Mouse (Mus musculus) forebrain, embryonic 16.5 days (tissue): Measurements from ENCODE around the gene Fam222a. TPM values are rescaled to one million over a fixed set of nuclear protein-coding genes. Genes with fewer than 3 reads are reported as not detected.

Source experiments
- ATAC-seq: fragments of 200-750 bp; cut with Nextera tagmentation; 2 replicates; pipeline ENCODE4 v1.8.0; 2017; ENCODE audit warnings: mild to moderate bottlenecking, moderate library complexity
- H3K27ac ChIP-seq: fragments of 300-500 bp; sonication (generic); 2 replicates; pipeline ENCODE4 v1.5.1; 2014; ENCODE audit warnings: low read length, control low read depth
- H3K27me3 ChIP-seq: fragments of 300-500 bp; sonication (generic); replicated peaks from 2 replicates; pipeline ENCODE4 v1.6.1; 2014; ENCODE audit warnings: low read length; ENCODE audit not compliant: control insufficient read depth, insufficient read depth
- H3K36me3 ChIP-seq: fragments of 300-500 bp; sonication (generic); 2 replicates; pipeline ENCODE4 v1.6.1; 2014; ENCODE audit not compliant: control insufficient read depth, insufficient read depth
- H3K4me1 ChIP-seq: fragments of 300-500 bp; sonication (generic); replicated peaks from 2 replicates; pipeline ENCODE4 v1.6.1; 2014; ENCODE audit warnings: low read length; ENCODE audit not compliant: control insufficient read depth, insufficient read depth
- H3K4me2 ChIP-seq: fragments of 300-500 bp; sonication (generic); 2 replicates; pipeline ENCODE4 v1.6.1; 2014; ENCODE audit warnings: mild to moderate bottlenecking, low read length, control low read depth
- H3K4me3 ChIP-seq: fragments of 300-500 bp; sonication (generic); replicated peaks from 2 replicates; pipeline ENCODE4 v1.5.1; 2014; ENCODE audit warnings: mild to moderate bottlenecking, low read length, control low read depth
- H3K9ac ChIP-seq: fragments of 300-500 bp; sonication (generic); replicated peaks from 2 replicates; pipeline ENCODE4 v1.6.1; 2014; ENCODE audit warnings: low read depth, low read length, control low read depth
- H3K9me3 ChIP-seq: fragments of 300-500 bp; sonication (generic); 2 replicates; pipeline ENCODE4 v1.6.1; 2016; ENCODE audit warnings: low read length; ENCODE audit not compliant: control insufficient read depth
- WGBS: fragments of 180-500 bp; shearing (Covaris S2); extraction: QIAGEN DNeasy Blood & Tissue Kit; methylation state at CpG from one replicate; pipeline ENCODE4 v1.1.7; 2014; 5-methylcytosine and 5-hydroxymethylcytosine counted together
- polyA plus RNA-seq: library from polyadenylated mRNA; unstranded; fragments of >200 nt; fragmentation: Nextera tagmentation; extraction: Ambion mirVana; gene quantifications from 2 replicates; pipeline ENCODE4 v1.2.1, GENCODE M21; 2015

The Fam222a gene
- polyA plus RNA-seq, 1 experiment from 2014 or later = 4.3 TPM

DNA sequence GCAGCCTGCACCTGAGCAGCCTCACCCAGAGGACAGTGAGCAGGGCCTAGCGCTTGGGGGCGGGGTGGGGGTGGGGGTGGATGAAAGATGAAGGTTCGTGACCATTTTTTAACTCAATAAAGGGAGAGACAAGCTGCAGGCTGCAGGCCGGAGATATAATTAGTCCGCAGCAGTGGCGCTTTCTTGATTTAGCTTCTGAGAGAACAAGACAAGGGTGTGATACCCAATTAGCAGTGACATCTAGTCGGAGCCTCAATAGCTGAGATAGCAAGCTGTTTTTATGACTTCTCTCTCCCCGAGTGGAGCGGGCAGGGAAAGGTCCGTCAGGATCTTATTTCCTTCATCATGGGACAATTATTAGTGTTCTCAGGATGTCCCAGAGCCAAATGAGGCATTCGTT, 7.2 kb downstream of the Fam222a start:
- H3K4me3 ChIP-seq = no peak overlapping the region
- no peak for ATAC-seq
- H3K9me3 ChIP-seq = no peaks in the 10 kb centered on the region
- H3K4me1 ChIP-seq = peaks cover 92% of the 10 kb centered on the region
- H3K36me3 ChIP-seq = no peaks in the 10 kb centered on the region
- WGBS = 15% methylated on average over 11 of the region's 11 CpGs
- H3K9ac ChIP-seq = no peak overlapping the region
- peak overlapping the region; percentile 34 for H3K4me2 ChIP-seq
- no peak overlapping the region for H3K27ac ChIP-seq
- peaks cover 32% of the 10 kb centered on the region for H3K27me3 ChIP-seq

DNA sequence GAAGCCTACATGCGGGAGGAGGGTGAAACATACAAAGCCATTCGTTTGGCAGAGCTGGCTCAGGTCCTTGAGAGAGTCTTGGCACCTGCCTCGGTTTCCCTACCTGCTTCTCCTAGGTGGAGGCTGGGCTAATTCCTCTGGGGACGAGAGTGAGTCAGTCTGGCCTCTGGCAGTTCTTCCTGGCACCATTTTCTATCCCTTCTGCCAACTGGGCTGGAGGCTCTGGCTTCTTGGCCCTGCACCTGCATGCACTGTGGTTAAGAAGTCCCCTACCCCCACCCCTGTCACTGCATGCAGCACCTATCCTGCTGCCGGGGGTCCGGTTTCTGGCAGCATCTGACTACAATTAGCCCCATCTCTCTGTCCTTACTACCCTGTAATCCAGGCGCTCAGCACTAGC, 7.7 kb downstream of the Fam222a start:
- no peaks in the 10 kb centered on the region for H3K36me3 ChIP-seq
- H3K9ac ChIP-seq = no peak overlapping the region
- H3K27me3 ChIP-seq = peaks cover 34% of the 10 kb centered on the region
- H3K4me3 ChIP-seq = no peak overlapping the region
- ATAC-seq = no peak
- peaks cover 88% of the 10 kb centered on the region for H3K4me1 ChIP-seq
- H3K9me3 ChIP-seq = no peaks in the 10 kb centered on the region
- H3K27ac ChIP-seq = no peak overlapping the region
- 50% methylated on average over 7 of the region's 7 CpGs for WGBS
- H3K4me2 ChIP-seq = peak overlapping the region; percentile 34

DNA sequence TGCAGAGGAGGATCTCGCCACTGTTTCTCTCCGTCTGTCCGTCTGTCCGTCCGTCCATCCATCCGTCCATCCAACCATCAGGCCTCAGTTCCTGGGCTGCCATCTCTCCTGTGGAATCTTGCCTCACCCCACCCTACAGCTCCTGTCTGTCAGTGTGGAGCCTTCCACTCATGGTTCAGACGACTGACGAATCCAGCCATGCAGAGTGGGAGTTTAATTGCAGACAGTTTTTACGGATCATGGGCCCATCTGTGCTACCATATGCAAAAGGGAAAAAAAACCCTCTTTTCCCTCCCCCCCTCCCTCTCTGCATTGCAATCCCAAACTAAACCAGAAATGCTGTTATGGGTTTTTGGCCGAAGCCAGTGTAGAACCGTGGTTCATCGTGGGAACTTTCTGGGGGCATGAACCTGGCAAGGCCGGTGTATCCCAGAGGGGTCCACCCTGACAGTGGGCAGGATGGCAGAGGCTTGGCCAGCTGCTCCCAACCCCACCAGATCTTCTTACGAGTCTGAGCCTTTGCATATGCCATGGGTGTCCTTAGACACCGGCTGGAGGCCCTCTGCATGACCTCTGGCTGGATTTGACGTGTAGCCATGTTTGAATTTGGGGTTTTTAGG, 8.3 kb downstream of the Fam222a start:
- Histone ChIP-seq H3K9ac (no peak overlapping the region), H3K27ac (no peak overlapping the region)

DNA sequence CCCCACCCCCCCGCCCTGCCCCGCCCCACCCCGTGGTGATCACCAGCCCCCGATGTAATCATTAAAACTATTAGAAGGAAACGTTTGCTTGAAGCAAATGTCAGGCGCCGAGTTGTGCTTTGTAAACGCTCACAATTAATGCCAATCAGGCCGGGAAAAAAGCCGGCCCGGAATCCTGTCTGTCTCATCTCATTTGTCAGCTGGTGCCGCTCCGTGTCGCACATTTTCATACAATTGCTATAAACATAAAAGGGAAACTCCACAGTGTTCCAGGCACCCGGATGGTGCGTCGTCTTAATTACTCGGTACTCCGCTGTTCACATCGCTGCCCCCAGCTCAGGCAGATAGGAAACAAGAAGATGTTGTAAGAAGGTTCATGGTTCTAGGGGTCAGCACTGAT, 10.5 kb downstream of the Fam222a start:
- Histone ChIP-seq H3K27ac (no peak overlapping the region), H3K9me3 (no peaks in the 10 kb centered on the region), H3K27me3 (peaks cover 32% of the 10 kb centered on the region), H3K9ac (no peak overlapping the region), H3K4me2 (no peak overlapping the region), H3K4me3 (no peak overlapping the region), H3K4me1 (peaks cover 72% of the 10 kb centered on the region), H3K36me3 (no peaks in the 10 kb centered on the region)
- 16% methylated on average over 20 of the region's 20 CpGs for WGBS
- peak; percentile 32; the same call in 1 of the 2 replicates for ATAC-seq

More for the DNA sequence above, 8.3 kb downstream of the Fam222a start:
- peak; percentile 45; the same call in 1 of the 2 replicates for ATAC-seq
- WGBS = 67% methylated on average over 16 of the region's 16 CpGs
- Histone ChIP-seq H3K9me3 (no peaks in the 10 kb centered on the region), H3K4me1 (peaks cover 86% of the 10 kb centered on the region), H3K4me2 (peak overlapping the region; percentile 13; the same call in 1 of the 2 replicates), H3K36me3 (no peaks in the 10 kb centered on the region), H3K4me3 (no peak overlapping the region), H3K27me3 (peaks cover 31% of the 10 kb centered on the region)

DNA sequence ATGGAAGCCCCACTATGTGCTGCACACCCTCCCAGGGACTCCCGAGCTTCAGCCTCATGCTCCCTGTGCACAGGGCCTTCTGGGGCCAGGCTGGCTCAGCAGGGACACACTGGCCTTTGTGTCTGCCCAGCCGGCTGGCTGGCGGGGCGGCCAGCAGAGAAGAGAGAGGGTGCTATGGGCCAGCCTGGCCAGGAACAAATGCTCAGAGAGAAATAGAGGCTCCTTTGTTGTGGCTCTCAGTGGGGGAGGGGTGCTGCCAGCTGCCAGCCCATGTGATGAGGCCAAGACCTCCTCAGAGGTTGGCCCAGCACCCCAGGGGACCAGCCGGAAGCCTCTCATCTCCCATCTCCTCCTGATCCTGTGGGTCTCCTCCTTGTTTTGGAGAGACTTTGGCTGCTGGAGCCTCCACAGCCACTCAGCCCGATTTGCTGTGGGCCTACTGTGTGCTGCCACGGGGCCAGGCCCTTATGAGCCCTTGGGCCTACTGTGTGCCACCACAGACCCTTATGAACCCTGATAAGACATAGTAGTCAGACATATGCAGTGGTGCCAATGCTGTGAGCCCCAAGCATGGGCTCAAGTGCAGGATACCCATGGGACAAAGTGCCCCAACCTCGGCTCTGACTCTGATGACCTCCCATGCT, 12.0 kb downstream of the Fam222a start:
- no peak overlapping the region for H3K4me2 ChIP-seq
- H3K9ac ChIP-seq = no peak overlapping the region
- peaks cover 70% of the 10 kb centered on the region for H3K4me1 ChIP-seq
- no peaks in the 10 kb centered on the region for H3K36me3 ChIP-seq
- H3K27ac ChIP-seq = no peak overlapping the region
- no peaks in the 10 kb centered on the region for H3K9me3 ChIP-seq
- H3K27me3 ChIP-seq = peaks cover 31% of the 10 kb centered on the region
- H3K4me3 ChIP-seq = no peak overlapping the region
- peak; percentile 7; the same call in 1 of the 2 replicates for ATAC-seq
- 48% methylated on average over 7 of the region's 8 CpGs for WGBS

DNA sequence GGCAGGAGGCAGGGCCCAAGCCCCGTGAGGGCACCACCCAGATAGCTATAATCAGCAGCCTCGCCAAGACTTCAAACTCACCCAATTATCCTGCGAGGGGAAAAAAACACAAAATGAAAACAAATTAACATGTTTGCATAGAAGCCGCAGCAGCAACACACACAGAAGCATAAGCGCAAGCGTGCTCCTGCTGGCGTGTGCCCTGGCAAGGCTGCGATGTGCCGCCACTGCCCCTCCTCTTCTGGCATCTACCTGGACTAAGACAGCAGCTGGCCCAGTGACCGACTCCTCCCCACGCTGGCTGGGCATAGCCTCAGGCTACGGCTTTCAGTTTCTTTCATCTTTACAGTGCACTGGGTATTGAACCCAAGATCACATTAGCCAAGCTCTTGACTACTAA, 13.7 kb downstream of the Fam222a start:
- H3K9ac ChIP-seq = no peak overlapping the region
- peaks cover 47% of the 10 kb centered on the region for H3K27me3 ChIP-seq
- no peak overlapping the region for H3K27ac ChIP-seq
- no peaks in the 10 kb centered on the region for H3K9me3 ChIP-seq
- peak; percentile 41 for ATAC-seq
- no peak overlapping the region for H3K4me3 ChIP-seq
- 19% methylated on average over 12 of the region's 12 CpGs for WGBS
- no peaks in the 10 kb centered on the region for H3K36me3 ChIP-seq
- peaks cover 67% of the 10 kb centered on the region for H3K4me1 ChIP-seq
- no peak overlapping the region for H3K4me2 ChIP-seq

DNA sequence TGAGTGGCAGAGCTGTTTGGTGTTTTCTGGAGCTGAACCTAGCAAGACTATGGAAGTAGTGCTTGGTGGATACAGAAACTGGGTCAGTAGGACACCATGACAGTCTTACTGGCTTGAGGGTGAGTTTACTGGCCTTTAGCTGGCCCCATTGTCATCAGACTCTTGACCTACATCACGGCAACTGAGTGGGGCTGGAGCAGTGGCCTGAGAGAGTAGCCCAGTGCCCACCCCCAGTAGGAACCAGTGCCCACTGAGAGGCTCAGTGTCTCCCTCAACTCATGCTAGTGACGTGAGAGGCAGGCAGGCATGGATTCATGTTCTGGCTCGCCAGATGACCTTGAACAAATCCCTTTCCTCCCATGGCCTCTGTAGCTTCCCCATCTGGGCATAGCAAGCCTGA, 15.2 kb downstream of the Fam222a start:
- Histone ChIP-seq H3K36me3 (no peaks in the 10 kb centered on the region), H3K4me1 (peaks cover 53% of the 10 kb centered on the region), H3K9ac (no peak overlapping the region; the same call in 1 of the 2 replicates), H3K27me3 (peaks cover 54% of the 10 kb centered on the region), H3K9me3 (no peaks in the 10 kb centered on the region), H3K4me2 (no peak overlapping the region), H3K27ac (no peak overlapping the region), H3K4me3 (no peak overlapping the region)
- ATAC-seq = no peak
- 82% methylated on average over 3 of the region's 3 CpGs for WGBS

DNA sequence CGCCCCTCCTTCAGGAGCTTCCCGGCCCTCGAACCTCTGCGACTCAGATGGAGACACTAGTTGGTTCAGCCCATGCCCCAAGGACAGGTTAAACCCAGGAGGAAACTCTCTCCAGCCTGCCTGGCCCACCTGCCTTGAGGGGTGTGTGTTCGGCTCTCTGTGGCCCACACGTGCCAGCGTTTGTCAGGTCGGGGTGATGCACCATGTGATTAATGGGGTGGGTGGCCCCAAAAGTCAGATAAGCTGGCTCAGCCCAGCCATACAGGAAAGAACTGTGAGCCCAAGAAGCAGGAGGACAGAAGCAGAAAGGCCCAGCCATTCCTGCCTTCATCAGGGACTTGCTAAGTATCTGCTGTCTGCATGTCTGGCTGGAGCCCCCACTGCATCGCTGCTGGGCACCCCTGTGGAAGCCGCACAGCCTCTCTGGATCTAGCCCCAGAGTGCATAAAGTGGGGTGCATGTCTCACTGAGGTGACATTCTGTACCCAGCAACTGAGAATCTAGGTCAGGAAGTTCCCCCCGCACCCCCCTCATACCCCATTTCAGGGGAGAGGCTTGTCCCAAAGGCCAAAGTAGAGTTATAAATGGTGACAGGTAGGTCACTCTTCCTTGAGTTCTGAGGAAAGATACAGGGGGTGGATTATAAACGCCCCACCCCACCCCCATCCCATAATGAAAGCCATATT, 15.8 kb downstream of the Fam222a start:
- no peak for ATAC-seq
- Histone ChIP-seq H3K27me3 (peaks cover 54% of the 10 kb centered on the region), H3K36me3 (no peaks in the 10 kb centered on the region), H3K9me3 (no peaks in the 10 kb centered on the region), H3K4me3 (no peak overlapping the region), H3K9ac (no peak overlapping the region; the same call in 1 of the 2 replicates), H3K27ac (no peak overlapping the region), H3K4me1 (peaks cover 52% of the 10 kb centered on the region), H3K4me2 (no peak overlapping the region)
- WGBS = 80% methylated on average over 12 of the region's 12 CpGs

DNA sequence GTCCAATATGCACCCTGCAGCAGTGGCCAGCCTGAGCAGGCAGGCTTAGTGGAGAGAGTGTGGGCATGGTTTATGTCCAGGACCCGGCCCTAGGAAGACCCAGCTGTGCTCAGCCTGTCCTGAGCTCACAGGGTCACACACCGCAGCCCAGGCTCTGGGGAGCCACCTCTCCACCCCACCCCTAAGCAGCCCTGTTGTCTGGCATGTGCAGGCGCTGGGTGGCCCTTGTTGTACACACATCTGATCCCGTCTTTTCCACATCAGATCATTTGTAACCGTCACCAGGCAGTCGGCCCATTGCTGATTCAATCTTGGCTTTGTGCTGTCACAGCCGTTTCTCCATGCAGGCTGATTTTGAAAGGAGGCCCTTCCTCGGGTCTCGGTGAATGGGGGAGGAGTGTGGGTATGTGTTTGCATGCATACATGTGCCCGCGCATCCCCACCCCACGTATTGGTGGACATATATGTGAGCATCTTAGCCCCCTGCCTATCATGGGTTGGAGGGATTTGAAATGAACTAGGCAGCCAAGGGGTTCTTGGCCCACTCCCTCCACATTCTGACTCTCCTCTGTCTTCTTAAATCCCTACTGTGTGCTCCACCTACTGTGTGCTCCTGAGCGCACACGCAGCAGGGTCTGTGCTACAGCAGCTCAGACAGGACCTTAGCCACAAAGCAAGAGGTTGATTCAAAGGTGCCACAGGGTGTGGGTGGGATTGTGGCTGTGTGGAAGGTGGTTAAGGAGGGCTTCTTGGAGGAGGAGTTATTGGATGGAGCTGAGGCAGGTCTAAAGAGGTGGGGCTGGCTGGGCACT, 16.7 kb downstream of the Fam222a start:
- no peak overlapping the region for H3K4me3 ChIP-seq
- H3K36me3 ChIP-seq = no peaks in the 10 kb centered on the region
- H3K4me1 ChIP-seq = peaks cover 56% of the 10 kb centered on the region
- no peaks in the 10 kb centered on the region for H3K9me3 ChIP-seq
- peaks cover 47% of the 10 kb centered on the region for H3K27me3 ChIP-seq
- ATAC-seq = no peak
- no peak overlapping the region for H3K4me2 ChIP-seq
- WGBS = 29% methylated on average over 14 of the region's 14 CpGs
- no peak overlapping the region for H3K27ac ChIP-seq
- H3K9ac ChIP-seq = no peak overlapping the region
